Mouse (Mus musculus): ENCODE results near the gene Zfp853.

The Zfp853 gene

GRCm38 (mm10) chr5:143252039-143252438, 41.4 kb downstream of the Zfp853 start:
- no peak for DNase-seq

GRCm38 (mm10) chr5:143244926-143245325, 48.5 kb downstream of the Zfp853 start:
- no peak for DNase-seq

All from lung, postnatal 36 days (tissue).